Mouse (Mus musculus): ENCODE measurements around the gene Tcf7l2. TPM values are rescaled to one million over a fixed set of nuclear protein-coding genes. Genes with fewer than 3 reads are reported as not detected.

Gene Tcf7l2
- total RNA-seq (2015; ENCODE audit: low replicate concordance): 8.4 and 22.3 TPM in 2 replicates
- 0.61 and 2.1 TPM in 2 replicates for total RNA-seq (2017; ENCODE audit: low replicate concordance)

DNA sequence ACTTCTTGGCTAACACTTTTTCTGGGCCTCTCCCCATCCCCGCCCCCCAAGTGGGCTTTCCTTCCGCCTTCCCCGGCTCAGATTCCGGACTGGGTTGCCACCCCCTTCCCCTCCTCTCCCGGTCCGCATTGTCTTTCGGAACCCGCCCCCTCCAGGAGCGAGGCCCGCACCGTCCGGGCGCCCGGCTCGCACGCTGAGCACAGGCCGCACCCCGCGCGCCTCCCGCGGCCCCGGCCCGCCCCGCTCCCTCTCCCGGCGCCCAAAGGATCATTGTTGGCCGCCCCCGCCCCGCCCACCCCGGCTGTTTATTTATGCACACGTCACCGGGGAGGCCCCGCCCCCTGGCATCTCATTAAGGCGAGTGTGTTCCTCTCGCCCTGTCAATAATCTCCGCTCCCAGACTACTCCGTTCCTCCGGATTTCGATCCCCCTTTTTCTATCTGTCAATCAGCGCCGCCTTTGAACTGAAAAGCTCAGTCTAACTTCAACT, at the start of gene Tcf7l2:
Gene Tcf7l2 (plus strand): TSS at position 382 of the 490 bp plus-strand sequence.
- no peak; the same call in 1 of the 2 replicates for ATAC-seq (replicated peaks; ENCODE audit: low FRiP score, poor library complexity, severe bottlenecking)

GRCm38 (mm10) chr19:55694651-55695050, 47.0 kb upstream of the Tcf7l2 start:
- no peak for ATAC-seq (replicated peaks; ENCODE audit: low FRiP score, poor library complexity, severe bottlenecking)

DNA sequence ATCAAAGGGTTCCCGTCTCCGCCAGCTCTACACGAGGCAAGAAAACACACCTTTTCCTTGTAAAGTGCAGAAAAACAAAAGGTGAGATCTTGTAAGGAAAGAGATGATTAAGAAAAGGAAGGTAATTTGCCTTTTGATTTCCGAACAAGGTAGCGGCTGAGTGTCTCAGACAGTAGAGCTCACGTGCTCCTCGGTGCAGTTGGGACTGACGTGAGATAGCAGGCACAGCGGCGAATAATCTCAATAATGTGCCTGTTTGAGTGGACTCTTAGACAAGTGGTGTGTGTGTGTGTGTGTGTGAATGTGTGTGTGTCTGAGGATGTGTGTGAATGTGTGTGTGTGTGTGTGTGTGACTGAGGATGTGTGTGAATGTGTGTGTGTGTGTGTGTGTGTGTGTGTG, 46.2 kb upstream of the Tcf7l2 start:
- ATAC-seq (replicated peaks; ENCODE audit: low FRiP score, poor library complexity, severe bottlenecking): no peak

GRCm38 (mm10) chr19:55698892-55699291, 42.7 kb upstream of the Tcf7l2 start:
- ATAC-seq (replicated peaks; ENCODE audit: low FRiP score, poor library complexity, severe bottlenecking): no peak

DNA sequence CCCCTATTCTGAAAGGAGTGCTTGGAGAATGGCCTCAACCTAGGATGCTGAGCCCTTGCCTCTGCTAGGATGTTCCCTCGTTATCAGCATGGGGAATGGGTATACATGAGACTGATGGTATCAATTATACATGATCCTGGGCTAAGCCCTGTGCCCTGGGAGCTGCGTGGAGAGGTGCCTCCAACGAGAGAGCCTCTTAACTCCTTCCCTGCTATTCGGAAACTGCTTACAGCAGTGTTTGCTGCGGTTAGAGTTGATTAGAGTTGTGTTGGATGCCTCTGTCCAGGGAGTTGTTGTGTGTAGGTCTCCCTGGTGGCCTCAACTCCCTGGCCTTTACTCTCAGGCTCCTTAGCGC, 41.4 kb upstream of the Tcf7l2 start:
- no peak for ATAC-seq (replicated peaks; ENCODE audit: low FRiP score, poor library complexity, severe bottlenecking)

DNA sequence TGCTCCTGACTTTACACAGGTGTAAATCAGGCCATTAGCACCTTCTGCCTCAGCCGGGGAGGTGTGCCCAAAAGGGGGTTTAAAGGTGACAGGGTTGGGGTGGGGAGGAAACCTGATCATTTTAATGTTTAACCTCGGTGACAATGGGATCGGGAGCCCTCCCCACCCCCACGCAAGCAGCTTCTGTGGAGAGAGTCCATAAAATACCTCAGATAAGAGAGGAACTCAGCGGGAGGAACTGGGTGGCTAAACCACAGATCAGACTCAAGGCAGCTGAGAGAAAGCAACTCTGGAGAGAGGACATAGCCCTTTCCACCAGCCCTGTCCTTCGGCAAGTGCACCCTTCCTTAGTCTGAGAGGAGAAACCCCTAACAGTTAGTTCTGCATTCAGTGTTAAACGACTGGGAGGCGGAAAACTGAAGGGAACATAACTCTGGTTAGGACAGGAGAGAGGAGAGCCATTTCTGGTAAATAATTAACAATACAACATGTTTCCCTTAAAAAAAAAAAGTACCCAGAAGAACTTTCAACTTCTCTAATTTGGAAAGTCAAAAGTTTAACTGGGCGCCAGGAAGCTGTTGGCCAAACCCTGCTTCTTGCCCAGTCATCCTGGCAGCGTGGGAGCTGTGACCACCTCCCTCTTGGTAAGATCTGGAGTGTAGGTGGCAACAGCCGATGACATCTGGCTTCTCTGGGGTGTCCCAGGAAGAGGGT, 40.9 kb upstream of the Tcf7l2 start:
- ATAC-seq (replicated peaks; ENCODE audit: low FRiP score, poor library complexity, severe bottlenecking): no peak

DNA sequence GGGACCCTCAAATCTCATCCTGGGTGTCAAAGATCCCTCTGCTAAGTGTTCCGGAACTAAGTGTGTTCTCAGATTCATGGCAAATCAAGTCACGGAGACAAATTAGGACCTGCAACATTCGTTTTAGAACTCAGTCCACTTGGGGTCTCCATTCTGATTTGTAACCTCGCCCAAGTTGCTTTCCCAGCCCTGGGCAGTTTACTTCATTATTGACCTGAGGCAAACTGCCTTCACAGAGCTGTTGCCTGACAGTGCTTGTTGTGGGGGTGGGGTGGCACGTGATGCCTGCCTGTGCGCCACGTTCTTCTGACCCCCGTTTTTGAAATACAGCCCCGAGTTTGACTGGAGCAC, 40.4 kb upstream of the Tcf7l2 start:
- ATAC-seq (replicated peaks; ENCODE audit: low FRiP score, poor library complexity, severe bottlenecking): no peak

DNA sequence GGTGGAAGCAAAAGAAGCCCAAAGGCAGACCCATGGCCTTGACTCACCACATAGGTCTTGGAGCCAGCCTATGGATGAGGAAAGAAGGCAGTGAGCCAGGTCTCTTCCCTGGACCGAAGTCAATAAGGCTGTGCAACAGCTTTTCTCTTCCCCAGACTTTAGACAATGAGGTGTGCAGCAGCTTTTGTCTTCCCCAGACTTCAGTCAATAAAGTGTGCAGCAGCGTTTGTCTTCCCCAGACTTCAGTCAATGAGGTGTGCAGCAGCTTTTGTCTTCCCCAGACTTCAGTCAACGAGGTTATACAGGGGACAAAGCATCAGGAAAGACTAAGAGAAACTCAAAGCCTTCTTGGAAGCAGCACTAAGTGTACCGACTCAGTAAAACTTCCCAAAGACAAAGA, 39.5 kb upstream of the Tcf7l2 start:
- no peak for ATAC-seq (replicated peaks; ENCODE audit: low FRiP score, poor library complexity, severe bottlenecking)

- no peak for ATAC-seq (replicated peaks; ENCODE audit: low FRiP score, poor library complexity, severe bottlenecking)
Measured at GRCm38 (mm10) chr19:55702716-55703115, 38.9 kb upstream of the Tcf7l2 start.

- ATAC-seq (replicated peaks; ENCODE audit: low FRiP score, poor library complexity, severe bottlenecking): no peak
Measured at GRCm38 (mm10) chr19:55704071-55704470, 37.5 kb upstream of the Tcf7l2 start.

DNA sequence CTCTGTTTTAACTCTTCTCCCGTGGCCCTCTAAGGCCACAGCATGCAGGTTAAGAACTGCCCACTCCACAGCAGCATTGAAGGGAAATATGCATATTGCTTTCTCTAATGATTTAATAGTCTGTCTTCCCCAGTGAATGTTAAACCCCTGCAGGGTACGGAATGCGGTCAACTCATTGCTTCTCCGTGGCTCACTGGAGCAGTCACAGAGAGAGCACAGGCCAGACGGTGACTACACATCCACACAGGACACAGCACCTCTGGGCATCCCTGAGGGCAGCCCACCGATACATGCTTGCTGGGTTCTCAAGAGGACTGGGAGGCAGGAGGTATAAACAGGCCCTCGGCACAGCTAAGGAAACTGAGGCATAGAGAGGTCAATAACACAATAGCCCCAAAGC, 35.3 kb upstream of the Tcf7l2 start:
- no peak for ATAC-seq (replicated peaks; ENCODE audit: low FRiP score, poor library complexity, severe bottlenecking)

- no peak for ATAC-seq (replicated peaks; ENCODE audit: low FRiP score, poor library complexity, severe bottlenecking)
Measured at GRCm38 (mm10) chr19:55706806-55707205, 34.8 kb upstream of the Tcf7l2 start.

GRCm38 (mm10) chr19:55708031-55708554, 33.5 kb upstream of the Tcf7l2 start:
- ATAC-seq (replicated peaks; ENCODE audit: low FRiP score, poor library complexity, severe bottlenecking): no peak

- ATAC-seq (replicated peaks; ENCODE audit: low FRiP score, poor library complexity, severe bottlenecking): no peak
Measured at GRCm38 (mm10) chr19:55710841-55711240, 30.8 kb upstream of the Tcf7l2 start.

DNA sequence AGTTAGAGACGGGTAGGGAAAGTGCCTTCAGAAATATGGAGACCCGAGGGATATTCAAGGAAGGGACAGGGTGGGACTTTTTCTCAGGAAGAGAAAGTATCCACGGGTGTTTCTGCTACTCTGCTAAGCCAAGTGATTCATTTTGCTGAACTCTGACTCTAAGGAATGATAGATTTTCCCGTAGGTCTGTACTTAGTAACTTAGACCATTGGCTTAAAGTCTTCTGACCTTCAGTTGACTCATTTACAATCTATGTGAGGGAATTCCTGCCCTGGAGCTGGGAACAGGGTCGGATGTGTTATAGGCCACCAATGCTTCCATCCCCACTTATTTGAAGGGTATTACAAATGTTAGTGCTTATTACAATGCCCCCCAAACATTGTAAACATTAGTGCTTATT, 29.9 kb upstream of the Tcf7l2 start:
- no peak for ATAC-seq (replicated peaks; ENCODE audit: low FRiP score, poor library complexity, severe bottlenecking)

- no peak for ATAC-seq (replicated peaks; ENCODE audit: low FRiP score, poor library complexity, severe bottlenecking)
Measured at GRCm38 (mm10) chr19:55712678-55713077, 28.9 kb upstream of the Tcf7l2 start.

DNA sequence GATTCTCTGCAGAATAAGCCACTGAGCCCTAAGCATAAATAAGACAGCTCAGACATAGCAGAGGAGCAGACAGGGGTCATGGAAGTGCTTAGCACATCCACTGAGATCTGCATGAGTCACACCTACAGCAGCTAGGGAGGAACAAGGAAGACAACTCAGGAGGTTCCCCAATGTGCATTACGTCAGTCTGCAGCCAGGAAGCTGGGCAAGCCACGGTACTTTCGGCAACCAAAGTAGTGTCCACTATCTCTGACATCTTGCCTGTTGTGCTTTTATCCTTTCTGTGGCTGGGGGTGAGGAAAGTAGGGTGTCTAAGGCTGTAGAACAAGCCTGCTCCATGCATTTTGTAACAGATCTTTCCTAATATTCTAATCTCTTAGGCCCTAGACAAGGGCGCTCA, 27.6 kb upstream of the Tcf7l2 start:
- no peak for ATAC-seq (replicated peaks; ENCODE audit: low FRiP score, poor library complexity, severe bottlenecking)

GRCm38 (mm10) chr19:55714665-55715064, 27.0 kb upstream of the Tcf7l2 start:
- no peak for ATAC-seq (replicated peaks; ENCODE audit: low FRiP score, poor library complexity, severe bottlenecking)

- no peak for ATAC-seq (replicated peaks; ENCODE audit: low FRiP score, poor library complexity, severe bottlenecking)
Measured at GRCm38 (mm10) chr19:55719083-55719482, 22.5 kb upstream of the Tcf7l2 start.

DNA sequence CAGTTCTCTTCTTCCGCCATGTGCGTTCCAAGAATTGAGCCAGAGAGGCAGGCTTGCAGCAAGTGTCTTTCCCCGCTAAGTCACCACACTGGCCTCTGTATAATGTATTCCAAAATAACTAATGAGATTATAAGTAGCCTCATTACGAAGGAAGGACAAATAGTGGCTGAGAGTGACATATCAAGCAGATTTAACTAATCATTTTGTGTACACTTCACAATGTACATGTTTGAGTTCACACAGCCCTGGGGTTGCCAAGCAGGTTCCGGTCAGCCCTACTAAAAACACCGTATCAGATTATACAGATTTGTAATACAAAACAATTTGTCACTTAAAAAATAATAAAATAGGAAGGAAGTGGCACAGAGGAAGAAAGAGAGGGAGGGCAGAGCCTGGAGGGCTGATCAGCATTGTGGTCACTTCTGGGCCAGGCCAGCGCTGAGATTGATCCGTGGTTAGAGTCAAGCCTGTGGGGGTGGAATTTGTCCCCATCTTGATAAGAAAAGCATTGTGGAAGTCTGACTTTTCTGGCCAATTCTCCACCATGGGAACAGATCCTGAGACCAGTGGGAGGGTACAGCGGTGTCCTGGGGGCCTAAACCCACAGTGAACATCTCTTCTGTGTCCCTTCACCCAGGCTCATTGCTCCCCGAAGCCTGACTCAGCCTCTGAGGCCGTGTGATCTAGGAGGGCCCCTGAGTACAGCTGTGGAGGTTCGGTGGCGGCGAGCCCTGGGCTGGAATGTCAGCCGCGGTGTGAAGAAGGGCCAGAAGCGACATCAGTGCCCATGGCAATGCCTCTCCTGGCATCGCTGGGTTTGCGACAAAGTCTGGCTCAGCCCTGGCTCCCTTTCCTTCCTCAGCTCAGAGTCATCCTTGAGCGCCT, 21.9 kb upstream of the Tcf7l2 start:
- ATAC-seq (replicated peaks; ENCODE audit: low FRiP score, poor library complexity, severe bottlenecking): no peak
